8 mouse cellular contexts compared by ENCODE assay signal in genomic region chr11:53769185-53769576, GRCm38 (mm10). TPM values are rescaled to one million over a fixed set of nuclear protein-coding genes. Genes with fewer than 3 reads are reported as not detected.
DNase-seq lines count a peak whose midpoint lies in the region; ATAC-seq and TF ChIP-seq lines count a peak whose summit lies in the region.

No protein-coding gene starts in this region.

- peaks cover 10% of the 10 kb centered on the region; the same call in 1 of the 2 replicates for H3K27me3 ChIP-seq in heart, embryonic 13.5 days (replicated peaks)
- peaks cover 32% of the 10 kb centered on the region for H3K27me3 ChIP-seq in hindbrain, embryonic 12.5 days
- H3K27me3 ChIP-seq in midbrain, embryonic 12.5 days = peaks cover 59% of the 10 kb centered on the region

- peak overlapping the region; percentile 84 for H3K4me3 ChIP-seq in heart, embryonic 13.5 days
- H3K4me3 ChIP-seq in ES-E14 (ENCODE audit: insufficient read depth in 1 of 2, low read depth in 1 of 2, low read length in 2 of 2, poor library complexity in 1 of 2, severe bottlenecking in 1 of 2) = peak overlapping the region; percentile 24 to 46
- peak overlapping the region; percentile 52 for H3K4me3 ChIP-seq in hindbrain, embryonic 12.5 days
- peak overlapping the region; percentile 60 for H3K4me3 ChIP-seq in midbrain, embryonic 12.5 days

- H3K4me2 ChIP-seq in heart, embryonic 13.5 days = peak overlapping the region; percentile 88
- H3K4me2 ChIP-seq in hindbrain, embryonic 12.5 days (replicated peaks) = peak overlapping the region; percentile 74
- peak overlapping the region; percentile 89 for H3K4me2 ChIP-seq in midbrain, embryonic 12.5 days (replicated peaks)

- peaks cover 25% of the 10 kb centered on the region for H3K4me1 ChIP-seq in heart, embryonic 13.5 days
- peaks cover 14 to 31% of the 10 kb centered on the region in 2 experiments for H3K4me1 ChIP-seq in ES-E14 (ENCODE audit: control insufficient read depth in 2 of 2, insufficient read depth in 2 of 2, low read length in 2 of 2, poor library complexity in 1 of 2)
- H3K4me1 ChIP-seq in hindbrain, embryonic 12.5 days = peaks cover 5% of the 10 kb centered on the region
- H3K4me1 ChIP-seq in midbrain, embryonic 12.5 days = peaks cover 5% of the 10 kb centered on the region

- H3K9ac ChIP-seq in heart, embryonic 13.5 days = peak overlapping the region; percentile 90
- H3K9ac ChIP-seq in ES-E14 (ENCODE audit: insufficient read depth, low read depth, low read length, poor library complexity, severe bottlenecking) = no peak overlapping the region
- H3K9ac ChIP-seq in hindbrain, embryonic 12.5 days = no peak overlapping the region
- H3K9ac ChIP-seq in midbrain, embryonic 12.5 days (replicated peaks) = no peak overlapping the region

- DNase-seq in heart, adult 18-20 months = no peak
- no peak for DNase-seq in ES-E14 (ENCODE audit: low read depth, low spot score)
- DNase-seq in frontal cortex, postnatal 36 days (ENCODE audit: low spot score in 2 of 2) = no peak
- no peak for DNase-seq in cerebellum, adult 9-11 months
- DNase-seq in left cerebral cortex, postnatal 10 days (ENCODE audit: extremely low spot score in 1 of 2, low spot score in 2 of 2) = no peak

- intact Hi-C loops in left cerebral cortex, postnatal 10 days (cut with DNase I) = no loop called here

- 53% methylated on average over 12 of the region's 12 CpGs for WGBS in heart, embryonic 13.5 days
- 60% methylated on average over 12 of the region's 12 CpGs for WGBS in hindbrain, embryonic 12.5 days
- WGBS in midbrain, embryonic 12.5 days = 57% methylated on average over 12 of the region's 12 CpGs

- peaks cover 11% of the 10 kb centered on the region for H3K36me3 ChIP-seq in heart, embryonic 13.5 days
- peaks cover 27% of the 10 kb centered on the region for H3K36me3 ChIP-seq in ES-E14 (ENCODE audit: control insufficient read depth, insufficient read depth, low read length, poor library complexity, severe bottlenecking)
- no peaks in the 10 kb centered on the region; the same call in 1 of the 2 replicates for H3K36me3 ChIP-seq in hindbrain, embryonic 12.5 days
- H3K36me3 ChIP-seq in midbrain, embryonic 12.5 days = no peaks in the 10 kb centered on the region

- no peaks in the 10 kb centered on the region for H3K9me3 ChIP-seq in heart, embryonic 13.5 days
- H3K9me3 ChIP-seq in ES-E14 (ENCODE audit: control insufficient read depth, insufficient read depth, low read depth, low read length) = no peaks in the 10 kb centered on the region
- H3K9me3 ChIP-seq in hindbrain, embryonic 12.5 days (replicated peaks) = no peaks in the 10 kb centered on the region
- no peaks in the 10 kb centered on the region for H3K9me3 ChIP-seq in midbrain, embryonic 12.5 days

- in situ Hi-C loops in ES-E14 (cut with MboI; ENCODE audit: low sequenced_read_pairs in 2 of 2, unreplicated experiment in 2 of 2) = no loop called here

- ATAC-seq in heart, embryonic 13.5 days (ENCODE audit: extremely low read depth, insufficient number of reproducible peaks, low FRiP score, low TSS enrichment) = no peak
- ATAC-seq in hindbrain, embryonic 12.5 days (ENCODE audit: low FRiP score) = no peak
- ATAC-seq in midbrain, embryonic 12.5 days (ENCODE audit: low FRiP score, low read depth) = no peak

- no peak overlapping the region; the same call in 1 of the 2 replicates for H3K27ac ChIP-seq in heart, embryonic 13.5 days (replicated peaks)
- no peak overlapping the region for H3K27ac ChIP-seq in ES-E14 (ENCODE audit: insufficient read depth, low read depth, low read length, poor library complexity, severe bottlenecking)
- H3K27ac ChIP-seq in hindbrain, embryonic 12.5 days = no peak overlapping the region
- no peak overlapping the region for H3K27ac ChIP-seq in midbrain, embryonic 12.5 days (replicated peaks)

TF ChIP-seq in ES-E14, 5 proteins besides CTCF, POLR2A, EP300 and RAD21:
- TF ChIP-seq ZC3H11A (IDR thresholded peaks at IDR 0.05; ENCODE audit: borderline replicate concordance, low read depth, low read length) (no peak), ZNF384 (IDR thresholded peaks at IDR 0.05; ENCODE audit: low read depth, low read length) (no peak), HCFC1 (IDR thresholded peaks at IDR 0.05; ENCODE audit: borderline replicate concordance, insufficient read depth, low read length) (no peak), MAFK (IDR thresholded peaks at IDR 0.05; ENCODE audit: insufficient read depth, low read depth, low read length) (no peak), CHD2 (IDR thresholded peaks at IDR 0.05; ENCODE audit: low read depth, low read length) (no peak)

RNA-seq across cellular contexts. Expression of gene Irf1, which starts 0.6 kb away (rescaled TPM):
- polyA plus RNA-seq in heart, embryonic 13.5 days (2015; fragmentation: Nextera tagmentation; extraction: Ambion mirVana) = 8.6 and 10.0 TPM in 2 replicates
- 10 to 100 TPM; 18.7 to 23.9 TPM for total RNA-seq in heart, adult 18-20 months (2021)
- 28.0 and 40.1 TPM in 2 replicates for total RNA-seq in ES-E14 (2012; rRNA removed)
- polyA plus RNA-seq in hindbrain, embryonic 12.5 days (2016; fragmentation: Nextera tagmentation; extraction: Ambion mirVana) = 4.1 and 4.5 TPM in 2 replicates
- polyA plus RNA-seq in midbrain, embryonic 12.5 days (2016; fragmentation: Nextera tagmentation; extraction: Ambion mirVana) = 3.4 and 4.3 TPM in 2 replicates
- 1 to 10 TPM; 2.3 to 3.3 TPM for total RNA-seq in left cerebral cortex, postnatal 10 days (2021)

RNA-seq across cellular contexts. Expression of gene Gm17334, which starts 3.8 kb away (rescaled TPM):
- 0.21 TPM in 1 of 2 replicates, not detected in the other for polyA plus RNA-seq in heart, embryonic 13.5 days (2015; fragmentation: Nextera tagmentation; extraction: Ambion mirVana)
- under 1 TPM in 1 of 2 experiments, not detected in 1; 0.30 TPM for total RNA-seq in heart, adult 18-20 months (2021)
- total RNA-seq in ES-E14 (2012; rRNA removed) = 0.22 and 0.53 TPM in 2 replicates
- polyA plus RNA-seq in hindbrain, embryonic 12.5 days (2016; fragmentation: Nextera tagmentation; extraction: Ambion mirVana) = not detected in 2 replicates
- polyA plus RNA-seq in midbrain, embryonic 12.5 days (2016; fragmentation: Nextera tagmentation; extraction: Ambion mirVana) = not detected in 2 replicates
- total RNA-seq in left cerebral cortex, postnatal 10 days (2021) = under 1 TPM in 1 of 2 experiments, not detected in 1; 0.41 TPM

RNA-seq across cellular contexts. Expression of gene Il5, which starts 48.6 kb away (rescaled TPM):
- not detected in 2 replicates for polyA plus RNA-seq in heart, embryonic 13.5 days (2015; fragmentation: Nextera tagmentation; extraction: Ambion mirVana)
- not detected for total RNA-seq in heart, adult 18-20 months (2021)
- total RNA-seq in ES-E14 (2012; rRNA removed) = not detected in 2 replicates
- polyA plus RNA-seq in hindbrain, embryonic 12.5 days (2016; fragmentation: Nextera tagmentation; extraction: Ambion mirVana) = not detected in 2 replicates
- not detected in 2 replicates for polyA plus RNA-seq in midbrain, embryonic 12.5 days (2016; fragmentation: Nextera tagmentation; extraction: Ambion mirVana)
- under 1 TPM in 1 of 2 experiments, not detected in 1; 0.30 TPM for total RNA-seq in left cerebral cortex, postnatal 10 days (2021)
